Mouse (Mus musculus) telencephalon, adult 2 months (tissue): ENCODE results near the gene Sft2d1.

Experiments used
- DNase-seq: peaks from one replicate; pipeline ENCODE4 v3.0.0-alpha.2; 2011; ENCODE audit warnings: low read depth, low spot score

Gene Sft2d1

DNA sequence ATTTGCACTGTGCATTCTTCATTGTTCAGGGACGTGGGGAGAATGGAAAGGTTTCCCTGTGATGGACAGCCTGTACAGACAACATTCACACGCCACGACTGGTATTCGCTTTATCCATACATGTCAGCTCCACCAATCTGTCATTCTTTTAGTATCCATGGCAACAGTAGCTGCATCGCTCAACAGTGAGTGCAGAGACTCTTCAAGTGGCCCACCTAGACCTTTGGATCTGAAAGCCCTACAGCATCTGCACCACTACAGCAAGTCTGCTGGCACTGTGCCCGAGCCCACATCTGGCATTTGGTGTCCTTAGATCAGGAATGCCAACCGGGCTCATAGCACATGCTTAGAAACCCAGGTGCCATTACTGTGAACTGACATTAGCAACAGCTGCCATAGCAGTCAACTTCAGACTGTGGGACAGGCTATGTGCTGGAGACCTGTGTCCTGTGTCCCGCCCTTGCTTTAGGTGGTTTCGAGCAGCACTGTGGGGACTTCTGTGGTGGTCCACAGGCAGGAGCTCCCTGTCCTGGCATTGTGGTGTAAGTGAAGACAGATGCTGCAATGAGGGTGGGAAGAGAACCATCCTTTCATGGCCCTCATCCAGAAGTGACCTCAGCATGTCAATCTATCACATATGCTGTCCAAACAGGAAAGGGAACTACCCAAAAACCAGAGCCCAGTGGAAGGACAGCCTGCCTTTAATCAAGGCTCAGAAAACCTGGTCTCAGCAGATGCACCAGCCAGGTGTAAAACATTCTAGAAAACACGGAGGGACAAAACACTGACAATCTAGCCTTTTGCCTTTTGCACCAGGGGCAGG is 50.6 kb downstream of the Sft2d1 start:
- DNase-seq: no peak

DNA sequence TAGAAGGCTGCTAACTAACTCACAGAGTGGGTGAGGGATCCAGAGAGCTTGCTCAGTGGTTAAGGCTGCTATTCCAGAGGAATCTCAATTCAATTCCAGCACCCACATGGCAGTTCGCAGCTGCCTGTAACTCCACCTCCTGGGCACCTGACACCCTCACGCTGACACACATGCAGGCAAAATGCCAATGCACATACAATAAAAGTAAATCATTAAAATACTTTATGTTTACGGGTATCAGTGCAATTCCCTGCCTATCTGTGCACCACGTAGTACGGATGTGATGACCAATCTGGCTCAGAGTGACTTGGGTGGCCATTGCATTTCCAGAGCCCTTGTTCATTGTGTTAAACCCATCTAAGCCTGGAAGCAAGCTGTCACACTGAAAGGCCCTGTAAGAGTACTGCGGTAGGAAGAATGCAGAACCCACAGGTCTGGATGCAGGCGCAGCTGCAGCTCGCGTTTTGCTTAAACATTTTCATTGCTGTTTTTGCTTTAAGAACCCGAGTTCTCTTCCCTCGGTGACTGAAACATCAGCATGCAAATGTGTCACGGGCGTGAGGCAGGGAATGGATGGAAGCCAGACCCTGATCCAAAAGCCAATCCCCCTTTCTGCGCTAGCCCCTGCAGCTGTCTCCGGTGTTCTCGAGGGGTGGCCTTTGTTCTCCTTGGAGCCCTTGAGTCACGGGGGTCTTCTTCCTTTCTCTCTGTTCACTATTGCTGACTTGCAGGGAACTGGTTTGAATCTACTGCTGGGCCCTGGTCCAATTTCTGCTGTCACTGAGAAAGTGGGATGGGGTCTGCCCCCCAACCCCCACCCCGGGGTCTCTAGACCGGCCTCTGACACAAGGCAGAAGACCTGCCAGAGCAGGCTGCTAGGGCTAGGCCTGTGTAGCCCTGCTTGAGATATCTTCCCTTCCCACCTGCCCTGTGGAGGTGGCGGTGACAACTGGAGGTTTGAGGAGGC is 56.9 kb downstream of the Sft2d1 start:
- no peak for DNase-seq

DNA sequence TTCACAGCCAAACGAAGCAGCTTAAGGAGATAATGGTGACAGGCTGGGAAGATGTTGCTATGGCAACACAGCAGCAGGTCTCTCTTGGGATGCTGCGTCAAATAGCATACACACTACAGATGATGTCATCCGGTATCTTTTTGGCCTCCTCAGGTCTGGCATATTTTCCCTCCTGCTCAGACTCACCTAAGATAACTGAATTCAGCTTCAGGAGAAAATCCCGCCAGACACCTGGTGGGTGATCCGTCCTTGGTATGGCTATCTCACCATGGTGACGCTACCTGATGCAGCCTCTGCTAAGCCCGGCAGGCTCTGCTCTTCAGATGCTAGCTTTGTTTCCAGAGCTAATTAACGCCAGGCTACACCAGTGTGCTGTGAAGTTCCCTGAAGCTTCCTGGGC is 57.7 kb downstream of the Sft2d1 start:
- peak; percentile 95 for DNase-seq

DNA sequence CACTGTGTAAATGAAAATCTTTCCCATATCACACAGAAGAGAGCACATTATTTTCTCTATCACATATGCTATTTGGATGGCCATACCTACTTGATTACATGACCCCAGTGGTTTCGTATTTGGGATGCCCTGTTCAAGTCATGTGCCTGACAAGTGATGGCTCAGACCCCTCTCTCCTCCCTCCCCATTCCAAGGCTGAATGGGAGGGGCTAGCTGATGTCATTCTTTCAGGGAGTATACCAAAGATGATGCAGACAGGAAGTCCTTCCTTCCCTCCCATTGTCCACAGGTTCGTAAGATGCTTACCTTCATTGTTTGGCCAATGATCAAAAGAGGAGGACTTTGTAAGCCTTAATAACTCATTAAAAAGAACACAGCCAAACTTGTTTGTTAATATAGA is 58.3 kb downstream of the Sft2d1 start:
- DNase-seq: no peak

DNA sequence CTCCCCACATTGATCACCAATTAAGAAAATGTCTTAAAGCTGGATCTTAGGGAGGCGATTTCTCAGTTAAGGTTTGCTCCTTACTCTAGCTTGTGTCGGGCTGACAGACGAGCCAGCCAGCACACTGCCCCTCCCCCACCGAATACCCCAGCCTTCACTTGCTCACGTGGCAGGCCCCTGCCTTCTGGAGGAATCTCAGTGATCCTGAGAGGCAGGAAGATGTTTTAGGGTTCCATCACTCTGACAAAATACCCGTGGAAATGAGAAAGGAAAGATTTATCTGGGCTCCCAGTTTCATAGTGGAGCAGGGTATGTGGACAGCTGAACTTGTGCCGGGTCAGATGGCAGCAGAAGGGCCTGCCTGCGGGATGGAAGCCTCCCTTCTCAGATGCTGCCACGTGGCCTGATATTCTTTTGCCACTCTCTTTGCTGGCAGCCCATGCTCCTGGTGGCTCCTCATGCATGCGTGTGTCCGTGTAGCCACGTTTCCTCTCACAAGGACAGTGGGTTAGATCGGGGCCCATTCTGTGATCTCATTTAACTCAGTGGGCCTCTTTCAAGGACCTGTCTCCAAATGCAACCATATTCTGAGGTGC is 59.8 kb downstream of the Sft2d1 start:
- DNase-seq: no peak

DNA sequence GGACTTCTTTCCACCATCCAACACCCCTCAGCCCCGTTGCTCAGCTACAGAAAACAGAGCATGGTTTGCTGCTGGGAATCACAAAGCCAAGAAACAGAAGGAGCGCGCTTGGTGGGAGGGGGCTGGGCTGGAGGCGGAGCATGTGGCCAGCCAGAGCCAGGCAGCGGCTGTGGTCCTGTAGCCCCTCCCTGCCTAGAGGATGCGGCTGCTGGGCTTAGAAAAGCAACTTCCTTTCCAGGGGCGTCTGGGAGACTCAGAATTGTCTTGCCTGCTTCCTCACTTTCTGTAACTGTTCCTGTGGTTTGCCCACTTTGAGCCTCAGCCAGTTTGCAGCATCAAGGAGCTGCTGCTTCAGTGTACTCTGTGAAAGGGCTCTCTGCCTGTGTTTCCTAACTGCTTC is 60.9 kb downstream of the Sft2d1 start:
- peak; percentile 80 for DNase-seq

DNA sequence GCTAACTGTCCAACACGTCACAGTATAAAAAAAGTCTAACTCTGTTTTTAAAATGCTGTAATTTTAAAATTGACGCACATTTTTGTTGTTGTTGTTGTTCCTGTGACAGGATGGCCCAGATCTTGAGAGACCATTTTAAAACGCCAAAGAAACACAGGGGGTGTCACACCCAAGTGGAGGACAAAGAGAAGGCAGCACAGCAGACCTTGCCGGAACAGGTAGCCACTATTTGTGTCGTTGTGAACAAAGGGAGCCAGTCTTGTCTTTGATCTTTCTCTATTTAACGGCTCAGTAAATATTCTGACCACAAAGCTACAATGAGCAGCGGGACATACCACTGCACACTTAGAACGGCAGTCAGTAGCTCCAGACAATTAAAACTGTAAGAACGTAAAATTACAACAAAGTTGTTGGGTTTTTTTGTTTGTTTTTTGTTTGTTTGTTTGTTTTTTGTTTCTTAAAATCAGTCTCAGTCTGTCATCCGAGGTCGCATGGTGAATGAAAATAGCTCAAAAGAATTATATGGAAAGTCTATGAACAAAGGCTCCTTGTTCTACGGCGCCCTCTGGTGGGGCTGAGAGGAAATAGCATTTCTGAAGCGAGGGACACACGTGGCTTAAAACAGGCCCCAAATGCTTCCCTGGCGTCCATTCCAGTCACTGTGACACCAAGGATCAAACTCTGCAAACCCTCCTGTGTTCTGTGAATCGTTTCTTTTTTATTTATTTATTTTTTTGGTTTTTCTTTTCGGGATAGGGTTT is 61.6 kb downstream of the Sft2d1 start:
- DNase-seq: peak; percentile 57
